Mouse (Mus musculus) stomach, embryonic 15.5 days (tissue): ENCODE measurements at regions not wholly inside any gene's neighbourhood (a gene's known extent, or its start where the extent isn't known, plus 50 kb on each side); places are given as distances from the start of the nearest gene placed in this dataset.

ENCODE experiments used
- ATAC-seq: fragments of 200-750 bp; cut with Nextera tagmentation; 2 replicates; pipeline ENCODE4 v1.8.0; 2017; ENCODE audit warnings: low read depth, moderate number of reproducible peaks, moderate TSS enrichment; ENCODE audit not compliant: insufficient read depth, low FRiP score
- H3K27ac ChIP-seq: fragments of 300-500 bp; sonication (generic); 2 replicates; pipeline ENCODE4 v1.5.1; 2015; ENCODE audit warnings: mild to moderate bottlenecking, inconsistent platforms
- H3K27me3 ChIP-seq: fragments of 300-500 bp; sonication (generic); replicated peaks from 2 replicates; pipeline ENCODE4 v1.6.1; 2015; ENCODE audit warnings: inconsistent platforms
- H3K36me3 ChIP-seq: fragments of 300-500 bp; sonication (generic); 2 replicates; pipeline ENCODE4 v1.6.1; 2015; ENCODE audit warnings: inconsistent platforms
- H3K4me1 ChIP-seq: fragments of 300-500 bp; sonication (generic); 2 replicates; pipeline ENCODE4 v1.6.1; 2015; ENCODE audit warnings: inconsistent platforms
- H3K4me2 ChIP-seq: fragments of 300-500 bp; sonication (generic); 2 replicates; pipeline ENCODE4 v1.6.1; 2015; ENCODE audit warnings: mild to moderate bottlenecking, inconsistent platforms
- H3K4me3 ChIP-seq: fragments of 300-500 bp; sonication (generic); replicated peaks from 2 replicates; pipeline ENCODE4 v1.5.1; 2015; ENCODE audit warnings: inconsistent platforms
- H3K9ac ChIP-seq: fragments of 300-500 bp; sonication (generic); 2 replicates; pipeline ENCODE4 v1.6.1; 2015; ENCODE audit warnings: inconsistent platforms
- H3K9me3 ChIP-seq: fragments of 300-500 bp; sonication (generic); 2 replicates; pipeline ENCODE4 v1.6.1; 2016; ENCODE audit warnings: inconsistent platforms
- WGBS: fragments of 180-500 bp; shearing (Covaris S2); methylation state at CpG from one replicate; pipeline ENCODE4 v1.1.7; 2015; 5-methylcytosine and 5-hydroxymethylcytosine counted together

GRCm38 (mm10) chr8:92194065-92194464, 163.4 kb upstream of the Irx5 start:
- Histone ChIP-seq H3K4me2 (no peak overlapping the region), H3K9me3 (no peaks in the 10 kb centered on the region), H3K27ac (no peak overlapping the region), H3K9ac (no peak overlapping the region), H3K27me3 (no peaks in the 10 kb centered on the region), H3K4me1 (no peaks in the 10 kb centered on the region), H3K36me3 (no peaks in the 10 kb centered on the region), H3K4me3 (no peak overlapping the region)
- no peak for ATAC-seq
- WGBS = 65% methylated on average over 14 of the region's 14 CpGs

DNA sequence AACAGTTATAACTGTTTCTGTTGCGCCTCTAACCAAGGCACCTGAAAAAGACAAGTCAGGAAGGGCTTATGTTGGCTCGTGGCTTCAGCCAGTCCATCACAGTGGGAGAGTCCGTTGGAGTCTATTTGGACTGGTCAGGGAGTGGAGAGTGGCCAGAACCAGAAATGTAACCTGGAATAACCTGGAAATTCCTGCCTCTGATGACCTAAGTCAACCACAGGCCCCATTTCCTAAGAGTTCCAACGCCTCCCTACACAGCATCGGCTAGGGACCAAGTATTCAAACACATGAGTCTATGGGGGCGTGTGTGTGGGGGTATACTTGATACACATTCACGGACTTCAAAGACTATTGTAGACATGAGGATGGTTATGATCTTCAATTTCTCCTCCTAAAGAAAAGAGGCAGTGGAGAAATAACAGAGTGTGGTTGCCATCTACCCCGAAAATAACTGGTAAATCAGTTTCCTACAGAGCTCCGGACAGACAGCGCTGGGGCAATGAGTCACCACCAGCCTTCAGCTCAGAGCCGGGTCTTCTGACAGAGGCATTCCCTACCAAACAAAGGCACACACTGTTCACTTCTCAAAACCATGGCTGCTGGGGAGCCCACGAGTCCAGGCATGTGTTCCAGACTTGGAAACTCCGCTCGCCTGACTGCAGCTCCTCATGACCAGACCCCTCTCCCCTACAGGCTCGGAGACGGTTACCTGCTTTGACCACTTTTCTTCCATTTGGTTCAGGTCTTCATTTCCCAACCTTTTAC, 167.0 kb upstream of the Irx5 start:
- H3K36me3 ChIP-seq = no peaks in the 10 kb centered on the region
- no peaks in the 10 kb centered on the region for H3K27me3 ChIP-seq
- H3K9me3 ChIP-seq = no peaks in the 10 kb centered on the region
- H3K4me3 ChIP-seq = no peak overlapping the region
- no peak for ATAC-seq
- no peak overlapping the region for H3K4me2 ChIP-seq
- WGBS = 80% methylated on average over 16 of the region's 16 CpGs
- no peak overlapping the region for H3K27ac ChIP-seq
- no peak overlapping the region for H3K9ac ChIP-seq
- H3K4me1 ChIP-seq = no peaks in the 10 kb centered on the region

- WGBS = 27% methylated on average over 1 of the region's 1 CpGs
- H3K27me3 ChIP-seq = no peaks in the 10 kb centered on the region
- no peak overlapping the region for H3K4me3 ChIP-seq
- H3K9ac ChIP-seq = no peak overlapping the region
- no peak for ATAC-seq
- H3K36me3 ChIP-seq = no peaks in the 10 kb centered on the region
- no peak overlapping the region for H3K4me2 ChIP-seq
- no peak overlapping the region for H3K27ac ChIP-seq
- H3K9me3 ChIP-seq = no peaks in the 10 kb centered on the region
- no peaks in the 10 kb centered on the region for H3K4me1 ChIP-seq
Measured at GRCm38 (mm10) chr8:92183331-92183730, 174.1 kb upstream of the Irx5 start.

DNA sequence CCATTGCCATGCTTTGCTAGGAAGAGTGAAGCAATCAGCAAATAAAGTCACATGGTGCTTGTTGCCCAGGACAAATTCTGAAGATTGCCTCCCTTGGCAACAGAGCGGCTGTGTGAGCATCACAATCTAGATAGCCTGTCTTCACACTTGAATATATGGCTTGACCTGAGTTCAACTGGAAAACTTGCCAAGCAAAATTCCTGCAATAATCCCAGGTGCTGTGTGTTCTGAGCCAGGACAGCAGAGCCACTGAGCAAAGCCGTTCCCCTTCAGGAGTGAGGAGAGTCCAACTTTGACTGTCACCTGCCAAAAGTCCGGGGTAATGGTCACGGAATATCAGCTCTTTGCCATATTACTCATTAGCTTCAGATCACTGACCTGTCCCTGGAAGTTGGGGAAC, 176.8 kb upstream of the Irx5 start:
- WGBS = 86% methylated on average over 4 of the region's 4 CpGs
- Histone ChIP-seq H3K9ac (no peak overlapping the region), H3K9me3 (no peaks in the 10 kb centered on the region), H3K4me2 (no peak overlapping the region), H3K36me3 (no peaks in the 10 kb centered on the region), H3K4me3 (no peak overlapping the region), H3K4me1 (no peaks in the 10 kb centered on the region), H3K27ac (no peak overlapping the region), H3K27me3 (no peaks in the 10 kb centered on the region)
- no peak for ATAC-seq

- Histone ChIP-seq H3K4me2 (no peak overlapping the region), H3K27me3 (no peaks in the 10 kb centered on the region), H3K27ac (no peak overlapping the region), H3K4me3 (no peak overlapping the region), H3K9ac (no peak overlapping the region), H3K36me3 (no peaks in the 10 kb centered on the region), H3K9me3 (no peaks in the 10 kb centered on the region), H3K4me1 (no peaks in the 10 kb centered on the region)
- no peak for ATAC-seq
- WGBS = 71% methylated on average over 2 of the region's 2 CpGs
Measured at GRCm38 (mm10) chr8:92179327-92179726, 178.1 kb upstream of the Irx5 start.

GRCm38 (mm10) chr8:92176101-92176500, 181.3 kb upstream of the Irx5 start:
- whole genome bisulfite sequencing = 54% methylated on average over 5 of the region's 5 CpGs
- H3K4me2 ChIP-seq = no peak overlapping the region
- H3K9me3 ChIP-seq = no peaks in the 10 kb centered on the region
- no peaks in the 10 kb centered on the region for H3K36me3 ChIP-seq
- no peaks in the 10 kb centered on the region for H3K27me3 ChIP-seq
- H3K9ac ChIP-seq = no peak overlapping the region
- H3K27ac ChIP-seq = no peak overlapping the region
- ATAC-seq = no peak
- H3K4me1 ChIP-seq = no peaks in the 10 kb centered on the region
- no peak overlapping the region for H3K4me3 ChIP-seq

DNA sequence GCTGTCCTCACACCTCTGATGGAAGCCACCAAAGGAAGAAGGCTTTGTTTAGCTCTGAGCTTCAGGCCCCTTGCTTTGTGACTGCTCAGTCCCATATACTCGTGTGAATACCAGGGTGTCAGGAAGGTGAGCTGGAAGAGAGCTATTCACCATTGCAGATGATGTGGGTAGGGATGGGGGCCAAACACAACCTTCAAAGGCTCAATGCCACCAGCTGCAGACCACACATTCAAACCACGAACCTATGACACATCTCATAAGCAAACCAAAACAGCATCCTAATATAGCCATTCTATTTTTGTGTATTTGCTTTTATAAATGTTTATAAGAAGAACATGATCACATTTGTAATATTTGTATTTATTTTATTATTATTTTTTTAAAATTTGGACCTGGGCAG, 183.3 kb upstream of the Irx5 start:
- WGBS = 74% methylated on average over 2 of the region's 2 CpGs
- H3K4me2 ChIP-seq = no peak overlapping the region
- H3K27ac ChIP-seq = no peak overlapping the region
- ATAC-seq = no peak
- H3K27me3 ChIP-seq = no peaks in the 10 kb centered on the region
- no peak overlapping the region for H3K4me3 ChIP-seq
- H3K9me3 ChIP-seq = no peaks in the 10 kb centered on the region
- H3K9ac ChIP-seq = no peak overlapping the region
- H3K36me3 ChIP-seq = no peaks in the 10 kb centered on the region
- H3K4me1 ChIP-seq = no peaks in the 10 kb centered on the region

- no peaks in the 10 kb centered on the region for H3K36me3 ChIP-seq
- H3K27me3 ChIP-seq = no peaks in the 10 kb centered on the region
- no peak overlapping the region for H3K27ac ChIP-seq
- 60% methylated on average over 2 of the region's 2 CpGs for WGBS
- no peaks in the 10 kb centered on the region for H3K4me1 ChIP-seq
- no peak overlapping the region for H3K4me2 ChIP-seq
- no peak overlapping the region for H3K9ac ChIP-seq
- H3K9me3 ChIP-seq = no peaks in the 10 kb centered on the region
- no peak for ATAC-seq
- no peak overlapping the region for H3K4me3 ChIP-seq
Measured at GRCm38 (mm10) chr8:92171578-92171977, 185.8 kb upstream of the Irx5 start.

DNA sequence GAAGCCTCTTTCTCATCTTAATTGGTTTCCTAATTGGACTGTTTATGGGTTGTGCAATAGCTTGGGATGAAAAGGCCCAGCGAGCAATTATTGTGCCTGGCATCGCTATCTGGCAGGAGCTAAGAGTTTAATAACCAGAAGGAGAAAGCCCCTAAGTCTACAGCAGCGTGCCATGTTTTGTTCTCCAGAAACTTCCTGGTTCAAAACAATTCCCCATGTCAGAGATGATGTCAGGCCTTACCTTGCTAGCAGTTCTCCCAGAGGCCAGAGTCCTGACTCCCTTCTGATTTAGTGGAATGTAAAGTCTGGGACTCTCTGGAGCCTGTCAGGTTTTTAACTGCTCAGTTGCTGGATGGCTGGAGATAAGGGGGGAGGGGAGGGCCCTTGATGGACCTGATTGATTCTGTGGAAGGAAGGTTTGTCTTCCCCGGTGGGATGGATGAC, 190.1 kb upstream of the Irx5 start:
- Histone ChIP-seq H3K9ac (no peak overlapping the region), H3K4me3 (no peak overlapping the region), H3K27ac (no peak overlapping the region), H3K4me1 (no peaks in the 10 kb centered on the region), H3K36me3 (no peaks in the 10 kb centered on the region), H3K27me3 (no peaks in the 10 kb centered on the region), H3K9me3 (no peaks in the 10 kb centered on the region), H3K4me2 (no peak overlapping the region)
- ATAC-seq = no peak
- WGBS = 41% methylated on average over 4 of the region's 4 CpGs

DNA sequence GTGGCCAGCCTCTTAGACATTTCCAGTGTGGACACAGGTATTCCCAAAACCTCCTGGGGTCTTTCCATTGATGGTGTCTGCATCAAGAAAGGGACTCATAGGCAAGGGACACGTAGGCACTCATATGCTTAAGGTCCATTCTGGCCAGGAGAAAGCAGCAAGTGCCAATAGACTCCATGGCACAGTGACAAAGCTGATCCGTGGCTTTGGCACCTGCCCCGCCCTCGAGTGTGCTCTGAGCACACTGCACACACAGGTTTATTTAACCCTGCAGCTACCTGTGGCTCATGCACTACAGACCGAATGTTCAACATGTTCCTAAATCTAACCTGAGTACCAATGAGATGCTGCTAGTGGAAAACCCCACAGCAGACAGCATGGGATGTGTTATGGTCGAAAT, 192.1 kb upstream of the Irx5 start:
- no peak overlapping the region for H3K4me2 ChIP-seq
- H3K4me1 ChIP-seq = no peaks in the 10 kb centered on the region
- no peaks in the 10 kb centered on the region for H3K27me3 ChIP-seq
- no peak overlapping the region for H3K9ac ChIP-seq
- H3K4me3 ChIP-seq = no peak overlapping the region
- no peaks in the 10 kb centered on the region for H3K9me3 ChIP-seq
- H3K27ac ChIP-seq = no peak overlapping the region
- 80% methylated on average over 6 of the region's 6 CpGs for WGBS
- H3K36me3 ChIP-seq = no peaks in the 10 kb centered on the region
- ATAC-seq = no peak

- Histone ChIP-seq H3K4me2 (no peak overlapping the region), H3K9ac (no peak overlapping the region), H3K4me3 (no peak overlapping the region), H3K9me3 (no peaks in the 10 kb centered on the region), H3K27me3 (no peaks in the 10 kb centered on the region), H3K36me3 (no peaks in the 10 kb centered on the region), H3K4me1 (no peaks in the 10 kb centered on the region), H3K27ac (no peak overlapping the region)
- ATAC-seq = no peak
- WGBS = 91% methylated on average over 4 of the region's 4 CpGs
Measured at GRCm38 (mm10) chr8:92164496-92164895, 192.9 kb upstream of the Irx5 start.

GRCm38 (mm10) chr8:92161002-92161401, 196.4 kb upstream of the Irx5 start:
- no peaks in the 10 kb centered on the region for H3K36me3 ChIP-seq
- no peak overlapping the region for H3K4me2 ChIP-seq
- no peak overlapping the region for H3K27ac ChIP-seq
- no peak for ATAC-seq
- H3K27me3 ChIP-seq = no peaks in the 10 kb centered on the region
- 71% methylated on average over 2 of the region's 2 CpGs for WGBS
- H3K4me3 ChIP-seq = no peak overlapping the region
- no peak overlapping the region for H3K9ac ChIP-seq
- H3K9me3 ChIP-seq = no peaks in the 10 kb centered on the region
- H3K4me1 ChIP-seq = no peaks in the 10 kb centered on the region

DNA sequence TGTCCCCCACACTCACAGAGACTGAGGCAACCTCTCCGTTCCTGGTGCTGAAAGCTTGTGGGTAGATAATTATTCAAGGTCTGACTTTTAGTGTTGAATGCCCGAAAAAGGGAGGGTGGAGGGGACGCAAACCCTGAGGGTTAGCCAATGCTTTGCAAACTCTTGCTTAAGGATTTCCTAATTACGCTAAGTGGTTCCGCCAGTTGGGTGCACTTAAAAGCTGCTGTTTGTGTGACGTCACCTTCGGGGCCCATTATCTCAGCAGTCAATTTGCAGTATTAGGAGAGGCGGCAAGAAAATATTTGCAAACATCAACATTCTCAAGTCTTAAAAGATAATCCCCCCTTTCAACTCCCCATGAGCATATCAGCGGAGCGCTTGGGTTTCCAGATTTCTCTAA, 199.2 kb upstream of the Irx5 start:
- Histone ChIP-seq H3K4me2 (no peak overlapping the region), H3K36me3 (no peaks in the 10 kb centered on the region), H3K27me3 (no peaks in the 10 kb centered on the region), H3K9me3 (no peaks in the 10 kb centered on the region), H3K27ac (no peak overlapping the region), H3K4me3 (no peak overlapping the region), H3K9ac (no peak overlapping the region), H3K4me1 (no peaks in the 10 kb centered on the region)
- 34% methylated on average over 10 of the region's 10 CpGs for WGBS
- ATAC-seq = no peak
